Mouse (Mus musculus) adrenal gland, postnatal 25 days (tissue): ENCODE results near the gene Galnt15. TPM values are rescaled to one million over a fixed set of nuclear protein-coding genes. Genes with fewer than 3 reads are reported as not detected.
"Not testable (repeated sequence)": the region's sequence is repeated elsewhere in the genome, so short reads cannot be mapped to it uniquely, and the experiment has no call there.

Experiments used
- DNase-seq: peaks from one replicate; pipeline ENCODE4 v3.0.0; 2021; ENCODE audit warnings: mixed read lengths
- total RNA-seq: library from RNA; stranded (reverse); gene quantifications from 2 replicates; pipeline ENCODE4 v1.2.3, GENCODE M21; 2021

Galnt15 gene
- total RNA-seq, 1 experiment from 2014 or later: 4.3 TPM

DNA sequence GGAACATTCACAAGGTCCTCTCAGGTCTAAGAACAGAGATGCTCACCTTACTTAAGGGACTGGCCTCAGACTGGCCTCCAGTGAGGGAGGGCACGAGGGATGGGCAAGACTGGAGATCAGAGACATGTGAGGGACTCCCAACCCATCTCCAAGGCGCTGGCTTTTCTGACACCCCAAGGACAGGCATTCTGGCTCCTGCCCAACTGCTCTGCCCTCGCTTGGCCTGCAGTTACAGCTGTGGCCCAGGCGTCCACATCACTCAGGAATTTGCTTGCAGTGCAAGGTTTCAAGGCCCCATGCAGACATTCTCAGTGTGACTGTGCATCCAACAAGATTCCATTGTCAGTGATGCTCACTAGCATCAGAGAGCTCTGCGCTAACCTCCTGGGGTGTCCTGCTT, 7.7 kb downstream of the Galnt15 start:
- DNase-seq: peak; percentile 79

DNA sequence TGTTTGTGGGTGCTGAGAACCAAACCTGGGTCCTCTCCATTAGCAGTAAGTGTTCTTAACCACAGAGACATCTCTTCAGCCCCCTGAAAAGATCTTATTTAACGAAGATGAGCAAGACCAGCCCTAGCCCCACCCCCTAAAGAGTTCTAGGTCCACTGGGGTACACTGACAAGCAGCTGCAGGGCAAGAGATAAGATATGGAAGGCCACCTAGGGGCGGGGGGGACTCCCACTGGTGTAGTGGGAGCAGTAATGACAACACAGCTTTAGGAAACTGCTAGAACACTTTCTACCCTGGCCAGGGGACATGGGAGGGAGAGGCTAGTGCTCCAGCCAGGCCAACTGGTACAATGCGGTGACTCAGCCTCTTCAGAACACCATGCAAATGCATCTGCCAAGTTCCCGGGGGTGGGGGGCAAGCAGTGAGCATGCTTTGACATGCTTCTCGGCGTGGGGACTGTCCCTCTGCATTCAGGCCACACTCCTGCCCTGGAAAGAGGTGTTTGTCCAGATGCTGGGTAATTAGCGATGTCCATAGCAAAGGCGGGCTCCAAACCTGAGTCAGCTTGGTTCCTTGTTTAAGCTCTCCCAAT, 9.0 kb downstream of the Galnt15 start:
- DNase-seq: no peak

DNA sequence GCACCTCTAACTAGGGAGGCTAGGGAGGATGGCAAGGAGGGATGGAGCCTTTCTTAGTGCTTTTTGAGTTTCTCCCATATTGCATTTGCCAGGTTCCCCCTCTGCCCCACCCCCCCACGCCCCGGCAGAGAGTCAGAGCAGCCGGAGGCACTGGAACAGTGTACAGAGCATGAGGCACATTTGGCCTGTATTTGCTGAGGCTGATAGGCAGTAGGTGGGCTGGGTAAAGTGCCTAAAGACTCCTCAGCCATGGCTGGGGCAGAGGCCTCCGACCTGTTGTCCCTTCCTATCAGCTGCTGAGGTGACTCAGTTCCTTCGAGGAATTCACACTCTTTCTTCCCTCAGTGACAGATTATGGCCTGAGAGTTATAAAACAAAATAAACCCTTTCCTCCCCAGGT, 13.3 kb downstream of the Galnt15 start:
- no peak for DNase-seq

DNA sequence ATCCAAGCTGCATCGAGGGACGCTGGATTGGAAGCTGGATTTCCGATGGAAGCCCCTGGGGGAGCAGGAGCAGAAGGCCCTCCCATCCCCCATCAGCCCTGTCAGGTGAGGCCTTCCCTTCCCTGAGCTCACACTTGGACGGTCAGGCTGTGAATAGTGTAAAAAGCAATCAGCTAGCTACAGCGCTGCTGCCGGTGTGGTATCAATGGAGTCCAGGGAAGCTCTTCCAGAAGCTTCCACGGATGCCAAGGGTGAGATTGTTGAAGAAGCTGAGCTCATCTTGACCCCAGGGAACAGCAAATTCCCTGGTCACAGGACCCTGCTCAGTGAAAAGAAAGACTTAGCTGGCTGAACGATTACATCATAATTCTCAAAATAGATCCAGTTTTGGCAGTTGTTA, 17.6 kb downstream of the Galnt15 start:
- DNase-seq: no peak

DNA sequence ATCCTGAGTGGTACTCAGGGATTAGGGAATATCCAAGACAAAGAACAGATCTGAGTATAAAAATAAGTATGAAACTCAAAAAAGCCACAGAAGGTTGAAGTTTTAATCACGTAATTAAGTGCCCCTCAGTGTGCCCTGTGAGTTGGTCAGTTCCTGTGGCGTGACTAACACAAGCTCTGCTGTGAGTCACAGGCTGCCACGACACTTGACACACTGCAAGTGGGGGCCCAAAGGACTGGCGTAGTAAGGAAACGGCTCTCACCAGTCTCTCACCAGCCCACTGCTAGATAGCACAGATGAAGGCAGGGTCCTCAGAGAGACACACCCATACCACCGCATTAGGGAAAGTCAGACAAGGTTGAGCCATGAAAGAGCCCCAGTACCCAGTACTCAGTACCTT, 21.4 kb downstream of the Galnt15 start:
- DNase-seq: peak; percentile 38

DNA sequence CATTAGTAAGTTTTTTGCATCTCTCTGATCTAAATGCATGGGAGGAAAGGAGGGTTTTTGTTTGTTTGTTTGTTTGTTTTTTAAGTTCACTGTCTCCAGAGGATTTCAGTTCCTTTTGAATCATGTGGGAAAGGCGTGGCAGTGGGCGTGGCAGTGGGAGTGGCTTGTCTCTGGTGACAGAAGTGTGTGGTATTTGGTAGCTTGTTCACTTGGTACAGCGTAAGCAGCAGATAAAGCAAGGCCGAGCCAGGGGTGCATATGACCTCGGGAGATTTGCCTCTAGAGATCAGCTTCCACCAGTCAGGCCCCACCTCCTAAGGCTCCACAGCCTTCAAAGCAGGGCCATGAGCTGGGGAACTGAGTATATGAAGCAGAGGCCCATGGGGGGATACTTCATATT, 25.1 kb downstream of the Galnt15 start:
- DNase-seq: no peak

DNA sequence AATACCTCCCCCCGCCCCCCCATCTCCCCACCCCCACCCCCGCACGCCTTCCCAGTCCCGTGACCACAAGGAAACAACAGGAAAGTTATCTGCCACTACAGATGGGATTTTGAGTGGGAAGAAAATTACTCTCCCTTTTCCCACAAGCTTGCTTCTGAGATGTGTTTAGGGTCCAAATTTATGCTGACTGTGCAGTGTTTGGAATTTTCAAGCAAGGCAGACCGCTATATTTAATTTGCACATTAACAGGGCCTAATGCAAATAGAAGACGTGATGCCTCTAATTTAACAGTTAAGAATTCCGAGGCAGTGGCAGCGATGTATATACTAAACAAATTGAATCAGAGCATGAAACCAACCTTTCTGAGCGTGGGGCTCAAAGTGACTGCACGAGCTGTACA, 26.0 kb downstream of the Galnt15 start:
- no peak for DNase-seq

DNA sequence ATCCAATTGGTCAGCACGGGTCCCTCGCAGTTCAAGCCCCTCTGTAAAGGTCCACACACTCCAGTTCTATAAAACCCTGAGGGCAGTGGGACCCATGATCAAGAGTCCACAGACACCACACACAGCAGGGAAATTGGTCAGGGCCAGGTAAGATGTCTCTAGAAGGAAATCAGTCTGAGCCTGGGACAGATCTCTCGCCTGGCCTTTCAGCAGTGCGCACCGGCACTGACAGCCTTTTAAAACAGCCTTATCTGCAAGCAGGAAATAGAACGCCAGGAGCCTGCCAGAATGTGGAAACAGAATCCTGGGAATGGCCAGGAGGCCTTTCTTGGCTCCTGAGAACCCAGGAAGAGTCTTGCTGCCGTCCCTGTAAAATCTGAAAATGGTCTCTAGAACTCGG, 27.0 kb downstream of the Galnt15 start:
- DNase-seq: no peak

DNA sequence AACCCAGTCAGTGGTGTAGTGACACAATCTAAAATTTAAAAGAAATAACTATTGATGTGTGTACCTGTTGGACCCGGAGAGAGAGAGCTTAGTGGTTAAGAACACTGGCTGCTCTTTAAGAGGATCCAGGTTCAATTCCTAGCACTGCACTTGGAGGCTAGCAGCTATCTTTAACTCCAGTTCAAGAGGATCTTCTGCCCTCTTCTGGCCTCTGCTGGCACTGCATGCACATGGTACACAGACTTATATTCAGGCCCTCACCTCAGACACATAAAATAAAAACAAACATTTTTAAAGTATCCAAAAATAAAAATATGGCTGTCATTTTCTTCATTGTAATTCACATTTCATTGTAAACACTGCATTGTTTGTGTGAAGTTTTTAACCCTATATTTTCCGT, 27.9 kb downstream of the Galnt15 start:
- peak; percentile 20 for DNase-seq

DNA sequence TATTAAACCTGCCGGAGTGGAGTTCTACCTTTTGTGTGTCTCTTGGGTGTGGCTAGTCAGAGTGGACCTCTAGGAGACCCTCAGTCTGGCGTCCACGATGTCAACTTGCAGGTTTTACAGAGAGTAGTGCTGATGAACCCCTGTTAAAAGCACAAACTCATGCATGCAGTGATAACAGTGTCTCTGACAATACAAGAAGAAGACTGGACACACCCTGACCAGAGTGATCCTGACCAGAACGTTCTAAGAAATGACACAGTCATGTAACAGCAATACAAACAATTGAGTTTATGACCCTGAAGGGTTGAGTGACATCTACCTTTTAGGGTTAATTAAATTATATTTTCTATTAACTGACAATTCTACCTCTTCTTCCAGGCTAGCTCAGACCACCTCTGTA, 28.9 kb downstream of the Galnt15 start:
- DNase-seq: no peak

DNA sequence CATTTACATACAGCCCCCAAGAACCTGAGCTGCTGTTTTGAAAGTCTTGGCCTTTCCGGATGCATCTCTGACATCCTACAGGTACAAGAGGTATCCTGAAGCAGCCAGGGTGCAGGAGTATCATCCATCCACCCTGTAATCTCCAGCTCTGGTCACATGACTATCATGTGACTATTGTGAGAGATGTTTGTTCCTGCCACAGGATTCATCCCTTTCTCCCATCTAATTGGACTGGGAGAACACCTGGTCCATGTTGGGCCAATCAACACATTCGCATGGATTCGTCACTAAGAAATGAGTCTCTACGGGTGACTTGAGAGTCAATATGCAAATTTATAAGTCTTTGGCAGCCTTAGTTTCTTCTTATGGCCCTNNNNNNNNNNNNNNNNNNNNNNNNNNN, 32.6 kb downstream of the Galnt15 start:
- no peak for DNase-seq

DNA sequence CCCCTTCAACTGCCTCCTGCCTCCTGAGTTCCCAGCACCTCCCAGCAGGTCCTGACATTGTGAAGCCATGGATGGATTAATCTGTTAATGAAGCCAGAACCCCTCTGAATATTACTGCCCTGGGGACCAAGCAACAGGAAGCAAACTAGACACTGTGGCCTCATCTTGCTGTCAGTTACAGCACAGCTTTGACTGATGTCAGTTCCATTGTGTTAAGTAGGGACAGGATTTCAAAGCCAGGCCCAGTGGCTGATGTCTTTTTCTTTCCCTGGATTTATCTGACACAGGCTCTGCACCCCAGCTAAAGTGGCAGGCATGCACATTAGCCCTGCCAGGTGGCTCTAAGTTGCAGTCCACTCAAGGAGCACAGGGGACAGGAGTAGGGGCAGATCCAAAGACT, 44.0 kb downstream of the Galnt15 start:
- no peak for DNase-seq

DNA sequence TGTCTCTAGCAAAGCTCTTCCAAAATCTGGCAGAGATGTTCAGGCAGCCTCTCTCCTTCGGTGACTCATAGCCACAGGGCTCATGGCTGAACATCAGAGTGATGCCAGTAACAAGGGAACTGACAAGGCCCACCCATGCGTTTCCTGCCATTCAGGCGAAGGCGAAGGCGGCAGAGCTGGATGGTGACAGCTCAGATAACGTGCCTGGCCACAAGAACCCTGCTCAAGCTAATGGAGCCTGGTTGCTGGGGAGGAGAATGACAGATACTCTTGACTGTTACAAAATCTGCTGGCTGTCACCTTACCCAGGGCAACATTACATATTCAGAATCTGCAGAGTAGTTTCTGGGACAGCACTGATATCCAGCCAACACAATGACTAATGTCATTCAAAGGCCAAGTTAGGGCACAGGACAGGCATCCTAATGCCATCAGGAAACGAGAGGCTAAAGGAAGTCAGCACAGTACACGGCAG, 44.5 kb downstream of the Galnt15 start:
- DNase-seq: peak; percentile 43

DNA sequence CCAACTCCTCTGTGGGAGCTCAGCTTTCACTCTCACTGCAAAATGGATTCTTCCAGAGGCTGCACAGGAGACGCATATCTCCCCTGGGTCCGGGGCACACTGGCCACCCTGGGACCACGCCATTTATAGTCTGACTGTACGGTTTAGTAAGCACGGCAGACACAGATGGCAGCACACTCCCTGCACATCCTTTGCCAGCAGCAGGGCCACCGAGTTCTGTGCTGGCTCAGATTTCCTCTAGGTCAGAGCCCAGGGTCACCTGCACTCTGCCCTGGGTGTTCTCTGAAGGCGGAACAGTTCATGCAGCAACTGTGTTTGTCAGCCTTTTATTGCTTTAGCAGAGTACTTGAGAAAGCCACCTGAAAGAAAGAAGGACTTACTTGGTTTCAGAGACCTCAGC, 45.1 kb downstream of the Galnt15 start:
- DNase-seq: no peak

DNA sequence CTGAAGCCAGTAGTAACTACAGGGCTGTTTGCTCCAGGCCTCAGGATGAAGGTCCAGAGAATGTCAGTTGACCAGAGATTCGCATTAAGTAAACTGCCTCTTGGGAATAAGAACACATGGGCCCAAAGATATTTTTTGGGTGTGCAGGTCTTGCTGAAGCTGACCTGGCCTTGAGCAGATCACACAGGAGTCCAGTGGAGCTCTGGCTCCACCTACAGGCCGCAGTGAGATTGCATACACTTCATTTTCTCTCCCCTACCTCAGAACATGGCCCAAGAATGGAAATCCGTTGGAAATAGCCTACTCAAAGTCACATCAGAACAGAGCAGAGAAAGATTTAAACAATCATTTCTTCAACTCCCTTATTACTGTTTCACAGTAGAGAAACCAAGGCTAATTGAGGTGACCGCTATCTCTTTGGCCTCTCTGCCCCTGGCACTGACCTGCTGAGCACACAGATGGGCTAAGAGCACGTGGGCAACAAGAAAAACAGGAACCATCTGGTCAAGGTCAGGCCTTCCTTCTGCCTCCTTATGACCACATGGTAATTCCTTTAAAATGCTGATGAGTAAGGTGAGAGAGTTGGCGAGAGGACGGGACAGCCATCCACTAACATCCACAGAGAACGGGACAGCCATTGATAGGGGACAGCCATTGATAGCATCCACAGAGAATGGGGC, 48.2 kb downstream of the Galnt15 start:
- peak; percentile 69 for DNase-seq

DNA sequence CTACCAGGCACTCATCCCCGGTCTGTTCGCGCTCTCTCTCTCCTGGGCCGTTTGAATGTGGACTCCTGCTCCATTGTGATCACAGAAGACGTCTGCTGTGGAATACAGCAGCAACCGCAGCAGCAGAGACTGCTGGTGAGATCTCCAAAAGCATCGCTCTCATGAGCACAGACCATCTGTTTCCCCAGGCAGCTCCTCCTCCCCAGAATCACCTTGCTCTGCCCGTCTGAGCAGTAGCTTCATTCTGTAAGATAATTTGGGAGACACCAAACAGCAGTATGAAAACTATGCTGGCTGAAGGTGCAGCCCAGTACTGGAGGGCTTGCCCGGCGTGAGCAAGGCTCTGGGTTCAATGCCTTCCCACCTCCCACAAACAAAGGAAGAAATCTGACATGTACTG, 52.2 kb downstream of the Galnt15 start:
- no peak for DNase-seq

DNA sequence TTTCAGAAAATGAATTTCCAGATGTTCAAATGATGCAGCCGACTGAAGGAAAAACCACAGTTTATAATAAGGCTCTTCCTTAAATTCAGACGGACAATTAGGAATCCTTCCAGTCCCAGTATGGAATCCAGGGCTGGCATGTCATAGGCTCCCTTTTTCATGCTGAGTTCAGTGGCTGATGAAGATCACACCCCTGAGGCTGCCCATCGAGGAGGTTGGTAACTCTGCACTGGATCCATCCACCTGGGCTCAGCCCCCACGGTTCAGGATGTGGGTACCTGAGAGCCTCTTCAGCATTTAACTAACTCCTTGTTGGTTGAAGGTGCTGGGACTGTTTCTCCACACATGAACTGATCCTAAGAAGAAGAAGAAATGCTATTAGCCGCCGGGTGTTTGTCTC, 54.1 kb downstream of the Galnt15 start:
- DNase-seq: no peak

DNA sequence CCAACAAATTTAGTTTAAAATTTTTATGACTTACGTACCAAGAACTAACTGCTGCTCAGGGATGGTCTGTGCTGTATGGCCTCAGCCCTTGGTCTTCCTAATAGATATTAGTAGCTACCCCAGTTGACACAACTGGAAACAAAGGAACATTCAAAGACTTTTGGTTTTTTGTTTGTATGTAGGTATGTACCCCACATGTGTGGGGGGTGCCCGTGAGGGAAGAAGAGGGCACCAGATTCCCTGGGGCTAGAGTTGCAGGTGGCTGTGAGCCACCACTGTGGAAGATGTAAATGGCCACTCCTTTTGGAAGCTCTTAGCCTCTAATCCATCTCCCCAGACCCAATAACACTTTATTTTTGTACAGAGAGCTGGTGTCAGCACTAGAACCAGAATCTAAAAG, 54.7 kb downstream of the Galnt15 start:
- DNase-seq: no peak

DNA sequence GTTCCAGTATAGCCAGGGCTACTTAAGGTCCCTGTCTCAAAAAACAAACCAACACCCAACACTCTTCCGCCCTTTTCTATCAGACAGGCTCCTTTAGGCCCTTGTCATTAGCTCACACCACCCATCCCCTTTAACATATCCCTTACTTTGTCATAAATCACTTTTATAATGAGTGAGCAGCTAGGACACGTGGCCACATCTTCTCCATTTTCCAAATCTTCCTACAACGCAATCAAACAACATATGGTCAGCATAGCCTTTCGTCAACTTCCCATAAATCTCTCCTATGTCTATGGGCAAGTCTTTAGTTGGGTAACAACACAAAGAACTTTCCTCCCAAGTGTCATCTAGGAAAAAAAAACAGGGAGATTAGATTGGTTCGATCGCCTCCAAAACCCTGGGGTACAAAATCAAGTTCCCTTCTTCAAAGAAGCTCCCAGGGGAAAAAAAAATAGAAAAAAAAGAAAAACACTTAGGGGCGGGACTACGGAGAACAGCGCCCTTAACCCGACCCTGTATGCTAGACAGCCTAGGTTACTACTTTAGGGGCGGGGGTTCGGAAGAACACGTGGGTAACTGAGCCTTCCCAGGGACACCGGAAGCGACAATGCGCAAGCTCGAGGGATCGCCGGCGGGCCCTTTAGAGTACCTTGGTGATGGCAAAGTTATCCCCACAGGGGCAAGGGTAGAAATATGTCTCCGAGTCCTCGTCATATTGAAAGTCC, 56.1 kb downstream of the Galnt15 start, which contains the start of gene Oxnad1:
Oxnad1 (plus strand) TSS at position 614 of the 725 bp plus-strand sequence.
- DNase-seq: peak; percentile 83

DNA sequence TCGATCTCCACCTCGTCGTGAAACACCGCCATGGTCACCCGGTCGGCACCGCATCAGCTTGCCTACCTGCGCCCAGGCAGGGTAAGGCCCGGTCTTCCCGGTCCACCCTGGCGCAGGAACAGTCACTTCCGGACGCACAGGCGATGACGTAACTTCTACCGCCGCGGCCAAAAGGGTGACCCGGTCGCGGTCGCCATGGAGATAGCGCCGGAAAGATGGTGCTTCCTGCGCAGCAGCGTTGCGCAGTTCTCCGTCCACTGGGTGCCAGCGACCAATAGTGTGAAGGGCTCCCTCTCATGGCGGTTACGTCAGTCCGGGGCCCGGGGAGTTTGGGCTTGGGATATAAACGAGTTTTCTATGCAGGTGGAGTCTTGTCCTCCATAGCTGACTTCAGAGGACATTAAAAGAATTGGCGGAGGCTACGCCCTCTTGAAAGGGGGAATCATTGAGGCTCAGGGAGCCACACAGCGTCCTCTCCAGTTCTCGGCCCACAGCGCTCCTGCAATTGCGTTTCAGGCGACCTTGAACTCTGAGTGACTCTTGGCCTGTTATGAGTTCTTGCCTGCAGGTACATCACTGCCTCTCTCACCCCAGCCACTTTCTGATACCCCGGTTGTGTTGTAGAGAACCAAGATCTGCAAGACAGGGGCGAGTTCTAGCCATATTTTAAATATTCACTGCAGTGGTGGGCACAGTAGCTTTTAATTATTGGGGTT, 56.9 kb downstream of the Galnt15 start, which contains the start of gene Dph3:
Dph3 (minus strand) TSS at position 244 of the 716 bp plus-strand sequence.
- DNase-seq: peak; percentile 99

DNA sequence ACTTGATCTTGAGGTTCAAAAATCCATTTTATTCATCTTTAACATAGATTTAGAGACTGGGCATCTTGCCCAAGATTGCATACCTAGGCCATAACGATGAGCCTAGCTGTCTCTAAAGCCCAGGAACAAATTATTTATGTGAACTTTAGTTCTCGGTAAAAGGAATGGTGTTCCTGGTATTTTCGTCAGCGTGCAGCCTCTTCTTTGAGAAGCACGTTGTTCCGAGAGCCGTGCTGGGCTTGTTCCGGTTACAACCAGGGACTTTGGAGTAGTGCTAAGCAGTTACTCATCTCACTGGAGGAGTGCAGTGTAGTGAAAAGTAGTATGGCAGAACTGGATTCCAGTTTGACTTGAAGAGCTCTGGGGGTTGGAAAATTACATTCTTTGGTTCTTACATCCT, 57.4 kb downstream of the Galnt15 start:
- no peak for DNase-seq

DNA sequence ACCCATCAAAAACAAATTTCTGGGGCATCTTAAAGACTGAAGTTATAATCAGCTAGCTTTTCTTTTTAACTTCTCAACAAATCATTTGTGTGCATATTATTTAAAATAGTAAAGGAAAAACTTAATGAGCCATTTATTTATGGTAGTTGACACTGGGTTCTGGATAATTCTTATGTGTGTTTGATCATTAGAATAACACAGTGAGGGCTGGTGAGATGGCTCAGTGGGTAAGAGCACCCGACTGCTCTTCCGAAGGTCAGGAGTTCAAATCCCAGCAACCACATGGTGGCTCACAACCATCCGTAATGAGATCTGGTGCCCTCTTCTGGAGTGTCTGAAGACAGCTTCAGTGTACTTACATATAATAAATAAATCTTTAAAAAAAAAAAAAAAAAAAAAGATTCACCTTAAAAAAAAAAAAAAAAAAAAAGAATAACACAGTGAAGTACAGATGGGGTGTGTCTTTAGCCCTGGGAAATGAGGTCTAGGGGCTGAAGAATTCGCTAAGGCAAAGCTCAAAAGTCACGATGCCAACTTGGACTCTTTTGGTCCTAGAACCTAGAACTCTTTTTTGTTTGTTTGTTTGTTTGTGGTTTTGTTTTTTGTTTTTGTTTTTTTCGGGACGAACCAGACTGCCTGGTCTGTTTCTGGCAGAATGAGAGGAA, 58.9 kb downstream of the Galnt15 start:
- not testable (repeated sequence) for DNase-seq
